Mouse (Mus musculus) intestine, embryonic 15.5 days (tissue): ENCODE measurements around the gene Inafm2. TPM values are rescaled to one million over a fixed set of nuclear protein-coding genes. Genes with fewer than 3 reads are reported as not detected.

Experiments
- ATAC-seq: fragments of 200-750 bp; cut with Nextera tagmentation; 2 replicates; pipeline ENCODE4 v1.8.0; 2017; ENCODE audit warnings: moderate TSS enrichment, moderate library complexity
- H3K27ac ChIP-seq: fragments of 300-500 bp; sonication (generic); 2 replicates; pipeline ENCODE4 v1.5.1; 2015; ENCODE audit warnings: mild to moderate bottlenecking, inconsistent platforms
- H3K27me3 ChIP-seq: fragments of 300-500 bp; sonication (generic); replicated peaks from 2 replicates; pipeline ENCODE4 v1.6.1; 2015; ENCODE audit warnings: inconsistent platforms
- H3K36me3 ChIP-seq: fragments of 300-500 bp; sonication (generic); 2 replicates; pipeline ENCODE4 v1.6.1; 2015; ENCODE audit warnings: inconsistent platforms
- H3K4me1 ChIP-seq: fragments of 300-500 bp; sonication (generic); replicated peaks from 2 replicates; pipeline ENCODE4 v1.6.1; 2015; ENCODE audit warnings: inconsistent platforms
- H3K4me2 ChIP-seq: fragments of 300-500 bp; sonication (generic); replicated peaks from 2 replicates; pipeline ENCODE4 v1.6.1; 2015; ENCODE audit warnings: mild to moderate bottlenecking, inconsistent platforms
- H3K4me3 ChIP-seq: fragments of 300-500 bp; sonication (generic); replicated peaks from 2 replicates; pipeline ENCODE4 v1.5.1; 2015; ENCODE audit warnings: inconsistent platforms
- H3K9ac ChIP-seq: fragments of 300-500 bp; sonication (generic); 2 replicates; pipeline ENCODE4 v1.6.1; 2015; ENCODE audit warnings: inconsistent platforms
- H3K9me3 ChIP-seq: fragments of 300-500 bp; sonication (generic); 2 replicates; pipeline ENCODE4 v1.6.1; 2016; ENCODE audit warnings: inconsistent platforms
- WGBS: fragments of 180-500 bp; shearing (Covaris S2); methylation state at CpG from one replicate; pipeline ENCODE4 v1.1.7; 2015; 5-methylcytosine and 5-hydroxymethylcytosine counted together
- polyA plus RNA-seq: library from polyadenylated mRNA; unstranded; fragments of >200 nt; fragmentation: Nextera tagmentation; extraction: Ambion mirVana; gene quantifications from 2 replicates; pipeline ENCODE4 v1.2.1, GENCODE M21; 2015

Gene Inafm2
- polyA plus RNA-seq, 1 experiment from 2014 or later, result 23.4 TPM

DNA sequence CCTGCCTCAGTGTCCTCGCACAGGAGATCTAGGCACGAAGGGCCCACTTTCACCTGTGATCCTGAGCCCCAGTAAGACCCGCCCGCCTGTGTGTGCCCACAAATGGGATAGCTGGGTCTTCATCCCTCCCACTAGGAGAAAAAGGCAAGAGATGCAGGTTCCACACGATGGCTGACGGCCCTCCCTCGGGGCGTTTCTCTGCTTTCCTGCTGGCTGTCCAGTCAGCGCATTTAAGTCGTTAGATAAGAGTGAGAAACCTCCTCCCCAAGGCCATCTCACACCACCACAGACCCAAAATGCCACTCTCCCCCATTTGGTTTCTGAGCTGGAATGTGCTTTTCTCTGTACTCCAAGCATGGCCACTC lies 17.2 kb downstream of the Inafm2 start:
- Histone ChIP-seq H3K4me3 (peak overlapping the region; percentile 22), H3K36me3 (no peaks in the 10 kb centered on the region), H3K9ac (peak overlapping the region; percentile 13; the same call in 1 of the 2 replicates), H3K4me2 (peak overlapping the region; percentile 62), H3K27ac (peak overlapping the region; percentile 93), H3K9me3 (no peaks in the 10 kb centered on the region), H3K27me3 (no peaks in the 10 kb centered on the region), H3K4me1 (peaks cover 45% of the 10 kb centered on the region)
- 8% methylated on average over 10 of the region's 10 CpGs for WGBS
- ATAC-seq, result peak; percentile 9; the same call in 1 of the 2 replicates

DNA sequence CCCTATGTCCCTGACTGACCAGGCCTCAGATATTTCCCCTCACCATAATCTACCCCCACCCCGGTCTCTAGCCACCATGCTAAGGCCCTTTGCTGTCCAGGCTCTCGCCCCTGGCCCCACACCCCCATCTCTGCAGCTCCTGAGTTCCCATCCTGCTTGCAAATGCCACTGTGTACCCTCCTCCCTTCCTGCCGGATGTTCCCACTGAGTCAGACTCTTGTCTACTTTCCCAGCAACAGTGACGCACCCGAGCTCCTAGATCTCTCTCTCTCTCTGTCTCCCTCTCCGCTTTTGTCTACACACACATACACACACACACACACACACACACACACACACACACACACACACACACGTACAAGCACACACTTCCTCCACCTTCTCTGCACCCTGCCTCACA lies 17.9 kb downstream of the Inafm2 start:
- Histone ChIP-seq H3K27ac (0 out of 2 replicates have a peak overlapping the region, but pooled peaks have one; percentile 93), H3K9me3 (no peaks in the 10 kb centered on the region), H3K4me2 (no peak overlapping the region), H3K27me3 (no peaks in the 10 kb centered on the region), H3K36me3 (no peaks in the 10 kb centered on the region), H3K4me3 (no peak overlapping the region), H3K4me1 (peaks cover 45% of the 10 kb centered on the region), H3K9ac (no peak overlapping the region)
- ATAC-seq, result no peak
- WGBS, result 64% methylated on average over 7 of the region's 7 CpGs

DNA sequence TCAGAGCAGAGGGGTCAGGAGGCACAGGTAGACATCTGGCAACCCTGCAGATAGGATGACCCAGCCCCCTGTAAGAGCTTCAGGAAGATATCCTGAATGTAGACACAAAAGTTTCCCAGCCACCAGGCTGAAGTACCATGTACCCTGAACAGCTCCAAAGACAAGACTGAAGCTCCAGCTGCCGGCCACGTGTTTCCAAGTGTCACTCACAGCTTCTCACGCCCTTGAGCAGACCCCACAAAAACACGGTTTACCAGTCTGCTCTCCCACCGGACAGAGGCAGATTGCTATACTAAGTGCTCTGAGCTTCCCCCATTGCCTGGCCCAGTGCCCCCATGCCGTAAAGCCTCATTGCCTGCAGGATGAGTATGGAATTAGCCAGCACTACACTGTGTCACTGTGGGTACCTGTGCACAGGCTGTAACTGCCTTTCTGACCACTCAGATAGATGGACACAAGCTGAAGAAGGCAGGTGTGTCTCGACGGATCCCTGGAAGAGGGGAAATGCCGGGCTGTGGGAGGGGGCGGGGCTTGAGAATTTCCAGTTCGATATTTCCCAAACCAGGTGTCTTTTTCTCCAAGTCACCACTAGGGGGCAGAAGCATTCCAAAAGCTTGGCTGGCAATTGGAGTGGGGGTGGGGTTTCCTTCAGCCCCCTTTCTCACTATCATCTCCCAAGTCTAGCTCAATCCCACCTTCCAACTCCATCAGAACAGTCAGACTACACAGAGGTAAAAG lies 18.7 kb downstream of the Inafm2 start:
- H3K9me3 ChIP-seq, result no peaks in the 10 kb centered on the region
- no peak overlapping the region for H3K9ac ChIP-seq
- no peak overlapping the region for H3K4me3 ChIP-seq
- no peak overlapping the region for H3K4me2 ChIP-seq
- H3K36me3 ChIP-seq, result no peaks in the 10 kb centered on the region
- 29% methylated on average over 11 of the region's 11 CpGs for WGBS
- no peak for ATAC-seq
- peaks cover 45% of the 10 kb centered on the region for H3K4me1 ChIP-seq
- no peak overlapping the region for H3K27ac ChIP-seq
- H3K27me3 ChIP-seq, result no peaks in the 10 kb centered on the region

DNA sequence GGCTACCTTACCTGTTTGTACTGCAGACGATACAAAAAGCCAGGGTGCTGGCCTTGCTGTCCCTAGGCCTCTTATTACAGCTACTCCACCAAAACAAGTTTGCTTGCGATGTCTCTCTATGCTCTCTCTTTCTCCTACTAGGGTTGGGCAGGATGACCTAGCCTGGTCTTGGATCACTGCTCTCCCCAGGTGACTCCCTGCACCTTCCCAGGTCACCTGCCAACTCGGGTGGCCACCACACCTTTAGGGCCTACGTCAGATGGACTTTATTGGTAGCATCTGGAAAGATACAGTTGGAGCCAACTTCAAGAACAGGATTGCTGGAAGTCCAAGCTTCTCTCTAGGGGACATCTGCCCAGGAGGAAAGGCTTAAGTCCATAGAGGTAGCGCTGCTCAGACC lies 19.3 kb downstream of the Inafm2 start:
- ATAC-seq, result no peak
- Histone ChIP-seq H3K36me3 (no peaks in the 10 kb centered on the region), H3K4me1 (peaks cover 40% of the 10 kb centered on the region), H3K9me3 (no peaks in the 10 kb centered on the region), H3K4me2 (no peak overlapping the region), H3K4me3 (no peak overlapping the region), H3K27me3 (no peaks in the 10 kb centered on the region), H3K9ac (no peak overlapping the region), H3K27ac (no peak overlapping the region)
- WGBS, result 83% methylated on average over 5 of the region's 5 CpGs

DNA sequence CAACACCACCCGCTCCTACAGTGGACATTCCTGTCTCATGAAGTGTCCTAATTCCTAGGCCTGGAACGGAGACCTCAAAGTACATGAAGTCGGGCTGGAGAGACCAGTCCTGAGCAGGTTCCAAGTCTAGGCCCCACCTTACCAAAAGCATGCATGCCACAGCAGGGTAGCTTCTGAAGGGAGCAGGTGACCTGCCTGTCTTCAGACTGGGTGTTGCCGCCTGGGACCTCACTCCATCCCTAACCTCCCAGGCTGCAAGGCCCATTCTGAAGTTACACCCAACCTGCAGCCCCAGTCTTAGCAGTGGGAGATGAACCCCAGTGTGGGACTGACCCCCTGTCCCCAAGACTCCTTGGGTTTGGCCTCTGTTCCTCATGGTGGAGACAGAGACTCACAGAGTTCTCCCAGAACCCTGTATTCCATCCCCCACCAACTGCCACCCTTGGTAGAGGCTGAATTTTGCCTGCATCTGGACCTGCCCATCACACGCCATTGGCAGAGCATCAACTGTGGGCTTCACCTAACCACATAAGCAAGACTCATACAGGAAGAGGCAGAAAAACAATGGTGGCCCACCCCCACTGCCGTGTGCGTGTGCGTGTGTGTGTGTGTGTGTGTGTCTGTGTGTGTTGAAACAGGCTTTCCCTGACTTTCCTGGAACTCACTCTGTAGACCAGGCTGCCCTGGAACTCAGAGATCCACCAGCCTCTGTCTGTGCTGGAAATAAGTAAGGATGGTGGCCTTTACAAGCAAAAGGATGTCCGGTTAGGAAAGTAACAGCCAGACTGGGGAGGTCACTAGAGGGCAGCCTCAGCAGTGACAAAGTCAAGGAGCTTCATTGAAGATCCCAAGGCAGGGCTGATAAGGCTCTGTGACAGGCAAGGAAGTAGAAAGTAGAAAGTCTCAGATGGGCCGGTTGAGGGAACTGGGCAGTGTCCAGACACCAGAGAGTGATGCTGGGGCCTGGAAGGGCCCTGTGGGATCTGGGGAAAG lies 20.8 kb downstream of the Inafm2 start:
- Histone ChIP-seq H3K9me3 (no peaks in the 10 kb centered on the region), H3K9ac (no peak overlapping the region), H3K36me3 (no peaks in the 10 kb centered on the region), H3K4me1 (peaks cover 31% of the 10 kb centered on the region), H3K27ac (no peak overlapping the region), H3K4me3 (no peak overlapping the region), H3K4me2 (no peak overlapping the region), H3K27me3 (no peaks in the 10 kb centered on the region)
- WGBS, result 75% methylated on average over 10 of the region's 10 CpGs
- no peak for ATAC-seq

DNA sequence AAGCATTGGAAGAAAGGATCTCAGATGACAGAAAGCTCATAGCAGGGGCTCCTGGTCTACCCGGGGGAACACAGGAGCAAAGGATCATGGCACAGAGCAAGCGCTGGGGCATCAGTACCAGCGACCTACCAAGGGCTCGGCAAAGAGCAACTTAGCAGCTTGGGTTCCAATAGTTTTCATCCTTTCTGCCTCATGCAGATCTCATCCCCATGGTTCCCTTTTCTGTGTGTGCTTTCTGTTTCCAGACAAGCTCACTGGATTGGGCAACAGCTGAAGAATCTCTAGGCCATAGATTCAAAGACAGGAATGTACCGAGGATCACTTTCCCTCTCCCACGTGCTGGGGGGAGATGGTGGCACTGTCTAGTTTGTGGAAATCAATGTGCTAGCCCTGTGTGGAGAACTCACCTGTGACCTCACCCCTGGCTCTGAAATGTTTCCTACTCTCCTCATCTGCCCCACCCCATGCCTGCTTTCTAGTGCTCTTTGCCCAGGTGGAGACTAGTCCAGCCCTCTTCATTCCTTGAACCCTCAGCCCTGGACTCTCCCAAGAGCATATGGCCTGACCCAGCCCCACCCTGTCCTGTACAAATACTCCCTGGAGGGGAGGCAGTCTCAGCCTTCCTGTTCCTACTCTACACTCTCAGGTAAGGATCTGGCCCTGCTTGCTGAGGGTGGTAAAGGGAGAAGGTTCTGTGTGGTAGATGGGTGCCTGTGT lies 26.8 kb downstream of the Inafm2 start, which contains the start of gene Phgr1:
Phgr1 (plus strand) TSS at position 612 of the 717 bp plus-strand sequence.
- WGBS, result 75% methylated on average over 6 of the region's 6 CpGs
- peak within 1 kb of the TSS; percentile 67 for H3K27ac ChIP-seq
- H3K36me3 ChIP-seq, result no peaks in the 10 kb centered on the region
- peaks cover 6% of the 10 kb centered on the region; the same call in 1 of the 2 replicates for H3K4me1 ChIP-seq
- peak within 1 kb of the TSS; percentile 12; the same call in 1 of the 2 replicates for H3K4me3 ChIP-seq
- peak within 1 kb of the TSS; percentile 41 for H3K4me2 ChIP-seq
- no peaks in the 10 kb centered on the region for H3K9me3 ChIP-seq
- no peaks in the 10 kb centered on the region for H3K27me3 ChIP-seq
- peak; percentile 93 for ATAC-seq
- no peak within 1 kb of the TSS for H3K9ac ChIP-seq

DNA sequence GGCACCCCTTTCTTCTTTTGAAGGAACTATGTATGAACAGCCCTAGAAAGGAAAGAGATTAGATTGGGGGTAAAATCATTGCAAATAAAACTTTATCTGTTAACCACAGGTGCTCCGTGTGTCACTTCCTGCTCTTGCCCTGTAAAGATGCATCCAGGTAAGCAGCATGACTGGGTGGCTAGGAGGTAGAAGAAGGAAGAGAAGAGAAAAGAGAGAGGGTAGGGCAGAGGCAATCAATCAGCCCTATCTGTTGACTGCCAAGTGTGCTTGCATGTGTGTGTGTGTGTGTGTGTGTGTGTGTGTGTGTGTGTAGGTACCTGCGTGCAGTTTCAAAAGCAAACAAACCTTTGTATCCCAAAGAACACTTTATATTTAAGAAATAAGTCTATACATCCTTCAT lies 29.0 kb downstream of the Inafm2 start:
- peak; percentile 53 for ATAC-seq
- Histone ChIP-seq H3K4me3 (no peak overlapping the region), H3K9ac (no peak overlapping the region), H3K4me1 (peaks cover 10% of the 10 kb centered on the region), H3K4me2 (peak overlapping the region; percentile 11; the same call in 1 of the 2 replicates), H3K27ac (no peak overlapping the region), H3K36me3 (no peaks in the 10 kb centered on the region), H3K27me3 (no peaks in the 10 kb centered on the region), H3K9me3 (no peaks in the 10 kb centered on the region)
- 57% methylated on average over 2 of the region's 2 CpGs for WGBS

DNA sequence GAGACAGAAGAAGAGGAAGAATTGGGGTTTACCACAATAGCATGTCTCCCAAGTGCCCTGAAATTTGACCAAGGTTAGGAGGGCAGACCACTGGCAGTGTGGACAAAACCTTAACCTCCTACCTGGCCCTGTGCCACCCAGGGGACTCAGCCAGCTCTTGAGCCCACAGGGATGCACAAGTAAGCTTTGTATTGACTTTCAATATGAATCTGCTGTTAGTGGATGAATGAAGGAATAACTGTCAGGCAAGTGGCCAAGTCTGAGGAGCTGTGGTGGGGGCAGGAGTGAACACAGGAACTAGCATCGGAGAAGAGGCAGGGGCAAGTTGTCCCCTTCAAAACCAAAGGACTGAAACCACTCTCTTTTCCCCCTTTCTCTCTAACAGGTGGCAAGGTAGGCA lies 29.8 kb downstream of the Inafm2 start:
- no peak for ATAC-seq
- Histone ChIP-seq H3K9ac (no peak overlapping the region), H3K9me3 (no peaks in the 10 kb centered on the region), H3K4me3 (no peak overlapping the region), H3K27ac (no peak overlapping the region), H3K27me3 (no peaks in the 10 kb centered on the region), H3K4me1 (peaks cover 14% of the 10 kb centered on the region), H3K4me2 (no peak overlapping the region), H3K36me3 (no peaks in the 10 kb centered on the region)
- WGBS, result 77% methylated on average over 1 of the region's 1 CpGs

DNA sequence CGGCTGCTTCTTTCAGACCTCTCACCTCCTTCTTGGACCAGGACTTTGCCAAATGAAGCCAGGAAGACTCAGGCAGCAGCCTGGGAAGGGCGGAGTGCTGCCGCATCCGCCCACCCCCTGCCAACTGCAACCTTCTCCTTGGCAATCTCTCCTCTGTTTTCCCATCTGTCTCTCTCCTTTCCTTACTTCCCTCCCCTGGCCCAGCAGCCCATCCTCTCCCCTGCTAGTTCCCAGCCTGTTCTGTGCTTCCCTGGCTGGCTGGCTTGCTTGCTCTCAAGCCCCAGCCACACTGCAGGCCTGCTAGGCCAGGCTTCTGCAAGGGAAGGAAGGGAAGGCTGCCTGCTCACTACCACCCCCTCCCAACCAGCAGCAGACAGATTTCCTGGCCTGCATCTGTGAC lies 30.3 kb downstream of the Inafm2 start:
- ATAC-seq, result no peak
- H3K9ac ChIP-seq, result no peak overlapping the region
- H3K27me3 ChIP-seq, result no peaks in the 10 kb centered on the region
- no peaks in the 10 kb centered on the region for H3K36me3 ChIP-seq
- H3K4me1 ChIP-seq, result peaks cover 14% of the 10 kb centered on the region
- no peak overlapping the region for H3K4me2 ChIP-seq
- WGBS, result 70% methylated on average over 4 of the region's 4 CpGs
- H3K27ac ChIP-seq, result no peak overlapping the region
- no peak overlapping the region for H3K4me3 ChIP-seq
- no peaks in the 10 kb centered on the region for H3K9me3 ChIP-seq

DNA sequence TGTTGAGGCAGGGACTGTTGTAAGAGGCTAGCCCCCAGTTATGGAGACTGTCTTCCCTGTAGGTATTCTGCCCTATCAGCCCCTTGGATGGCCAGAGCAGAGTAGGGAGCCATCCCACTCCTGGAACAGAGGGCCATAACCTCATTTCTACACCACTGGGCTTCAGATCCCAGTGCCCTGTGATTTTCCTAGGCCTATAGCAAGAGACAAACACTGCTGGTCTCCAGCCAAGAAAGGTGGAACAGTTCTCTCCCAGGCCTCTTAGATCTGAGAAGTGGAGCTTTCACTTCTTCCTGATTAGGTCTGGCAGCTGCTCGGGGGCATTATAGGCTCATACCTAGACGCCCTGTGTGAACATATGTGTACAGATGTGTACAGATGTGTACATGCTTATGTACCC lies 30.7 kb downstream of the Inafm2 start:
- peaks cover 14% of the 10 kb centered on the region for H3K4me1 ChIP-seq
- H3K27ac ChIP-seq, result no peak overlapping the region
- H3K36me3 ChIP-seq, result no peaks in the 10 kb centered on the region
- H3K4me2 ChIP-seq, result no peak overlapping the region
- 78% methylated on average over 2 of the region's 2 CpGs for WGBS
- no peaks in the 10 kb centered on the region for H3K27me3 ChIP-seq
- H3K9ac ChIP-seq, result no peak overlapping the region
- H3K4me3 ChIP-seq, result no peak overlapping the region
- no peaks in the 10 kb centered on the region for H3K9me3 ChIP-seq
- ATAC-seq, result no peak

DNA sequence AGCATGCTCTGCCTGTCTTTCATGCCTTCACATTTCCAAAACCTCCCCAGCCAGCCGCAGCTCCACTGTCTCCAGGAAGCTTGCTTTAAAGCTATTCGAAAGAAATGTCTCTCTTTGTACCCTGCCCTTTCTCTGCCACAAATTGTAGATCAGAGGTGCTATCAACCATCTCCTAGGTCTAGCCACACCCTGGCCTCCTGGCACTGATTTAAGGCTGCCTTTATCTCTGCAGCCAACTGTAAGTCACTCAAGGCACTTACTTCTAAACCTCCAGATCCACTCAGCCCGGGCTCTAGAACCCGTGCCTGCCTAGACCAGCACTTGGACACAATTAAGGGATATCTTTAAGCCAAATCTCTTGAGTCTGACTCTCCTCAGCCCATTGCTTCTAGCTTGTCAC lies 32.9 kb downstream of the Inafm2 start:
- no peak overlapping the region for H3K27ac ChIP-seq
- no peaks in the 10 kb centered on the region for H3K36me3 ChIP-seq
- H3K9me3 ChIP-seq, result no peaks in the 10 kb centered on the region
- peaks cover 8% of the 10 kb centered on the region for H3K4me1 ChIP-seq
- 74% methylated on average over 4 of the region's 4 CpGs for WGBS
- H3K4me2 ChIP-seq, result no peak overlapping the region
- ATAC-seq, result no peak
- H3K4me3 ChIP-seq, result no peak overlapping the region
- no peaks in the 10 kb centered on the region for H3K27me3 ChIP-seq
- H3K9ac ChIP-seq, result no peak overlapping the region

DNA sequence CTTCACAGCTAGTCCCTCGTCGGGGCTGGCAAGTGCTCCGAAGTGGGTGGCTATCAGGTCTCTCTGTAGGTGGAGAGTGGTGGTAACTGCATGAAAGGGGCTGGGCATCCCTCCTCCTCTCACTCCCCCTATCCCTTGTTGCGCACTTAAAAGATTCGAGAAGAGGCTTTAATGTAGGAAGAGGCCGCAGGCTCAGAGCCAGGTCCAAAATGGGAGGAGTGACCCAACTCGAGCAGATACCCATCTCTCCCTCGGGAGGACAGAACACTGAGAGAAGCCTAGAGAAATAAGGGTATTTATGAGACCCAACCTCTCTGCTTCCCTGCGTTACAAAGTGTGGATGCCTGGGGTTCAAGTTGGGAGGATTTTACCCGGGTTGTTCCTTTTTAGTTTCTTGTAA lies 33.5 kb downstream of the Inafm2 start:
- Histone ChIP-seq H3K36me3 (no peaks in the 10 kb centered on the region), H3K4me2 (peak overlapping the region; percentile 77), H3K27ac (no peak overlapping the region), H3K9me3 (no peaks in the 10 kb centered on the region), H3K27me3 (no peaks in the 10 kb centered on the region), H3K9ac (peak overlapping the region; percentile 29; the same call in 1 of the 2 replicates), H3K4me1 (peaks cover 8% of the 10 kb centered on the region), H3K4me3 (peak overlapping the region; percentile 36)
- whole genome bisulfite sequencing, result 14% methylated on average over 10 of the region's 10 CpGs
- ATAC-seq, result peak; percentile 18; the same call in 1 of the 2 replicates
